Mouse (Mus musculus): ENCODE measurements around the gene Tnr.

DNA sequence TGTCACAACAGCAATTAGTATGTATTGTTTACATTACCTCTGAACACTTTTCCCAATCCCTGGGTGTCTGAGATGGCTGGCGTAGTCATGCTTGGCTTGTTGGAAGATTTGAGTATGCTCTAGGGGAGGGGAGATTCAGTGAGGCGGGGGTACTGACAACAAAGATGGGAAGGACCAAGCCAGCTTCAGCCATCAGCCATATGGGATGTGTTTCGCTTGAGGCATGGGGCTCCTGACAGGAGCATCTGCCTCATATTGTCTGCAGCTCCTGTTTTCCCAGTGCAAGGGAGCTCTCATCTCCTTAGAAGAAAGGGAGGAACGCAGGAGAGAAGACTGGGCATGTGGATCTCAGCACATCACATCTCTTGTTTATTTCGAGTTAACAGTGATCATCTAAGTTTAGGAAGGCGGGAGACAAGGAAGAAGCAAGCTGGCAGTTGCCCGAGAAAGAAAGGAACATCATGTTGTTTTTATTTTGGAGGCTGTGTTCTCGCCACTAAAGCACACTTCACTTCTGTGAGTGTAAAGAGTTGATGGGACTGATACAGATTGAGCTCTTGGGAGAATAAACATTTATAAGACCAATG lies 56.9 kb downstream of the Tnr start:
- TF ChIP-seq CTCF (IDR thresholded peaks at IDR 0.05; ENCODE audit: borderline replicate concordance, control insufficient read depth, extremely low read depth, insufficient read depth, low read length, poor library complexity): no peak
- no peak for TF ChIP-seq POLR2A (IDR thresholded peaks at IDR 0.05; ENCODE audit: control insufficient read depth, extremely low read depth, insufficient read depth, low read length, poor library complexity)
